Mouse (Mus musculus) intestine, embryonic 15.5 days (tissue): ENCODE measurements around the gene Med26. TPM values are rescaled to one million over a fixed set of nuclear protein-coding genes. Genes with fewer than 3 reads are reported as not detected.

Experiments
- ATAC-seq: fragments of 200-750 bp; cut with Nextera tagmentation; 2 replicates; pipeline ENCODE4 v1.8.0; 2017; ENCODE audit warnings: moderate TSS enrichment, moderate library complexity
- H3K27ac ChIP-seq: fragments of 300-500 bp; sonication (generic); 2 replicates; pipeline ENCODE4 v1.5.1; 2015; ENCODE audit warnings: mild to moderate bottlenecking, inconsistent platforms
- H3K27me3 ChIP-seq: fragments of 300-500 bp; sonication (generic); replicated peaks from 2 replicates; pipeline ENCODE4 v1.6.1; 2015; ENCODE audit warnings: inconsistent platforms
- H3K36me3 ChIP-seq: fragments of 300-500 bp; sonication (generic); 2 replicates; pipeline ENCODE4 v1.6.1; 2015; ENCODE audit warnings: inconsistent platforms
- H3K4me1 ChIP-seq: fragments of 300-500 bp; sonication (generic); replicated peaks from 2 replicates; pipeline ENCODE4 v1.6.1; 2015; ENCODE audit warnings: inconsistent platforms
- H3K4me2 ChIP-seq: fragments of 300-500 bp; sonication (generic); replicated peaks from 2 replicates; pipeline ENCODE4 v1.6.1; 2015; ENCODE audit warnings: mild to moderate bottlenecking, inconsistent platforms
- H3K4me3 ChIP-seq: fragments of 300-500 bp; sonication (generic); replicated peaks from 2 replicates; pipeline ENCODE4 v1.5.1; 2015; ENCODE audit warnings: inconsistent platforms
- H3K9ac ChIP-seq: fragments of 300-500 bp; sonication (generic); 2 replicates; pipeline ENCODE4 v1.6.1; 2015; ENCODE audit warnings: inconsistent platforms
- H3K9me3 ChIP-seq: fragments of 300-500 bp; sonication (generic); 2 replicates; pipeline ENCODE4 v1.6.1; 2016; ENCODE audit warnings: inconsistent platforms
- WGBS: fragments of 180-500 bp; shearing (Covaris S2); methylation state at CpG from one replicate; pipeline ENCODE4 v1.1.7; 2015; 5-methylcytosine and 5-hydroxymethylcytosine counted together
- polyA plus RNA-seq: library from polyadenylated mRNA; unstranded; fragments of >200 nt; fragmentation: Nextera tagmentation; extraction: Ambion mirVana; gene quantifications from 2 replicates; pipeline ENCODE4 v1.2.1, GENCODE M21; 2015

The Med26 gene
- 13.1 and 14.0 TPM in 2 replicates for polyA plus RNA-seq

GRCm38 (mm10) chr8:72547802-72548643 lies at the start of gene Med26:
Gene Med26 (minus strand): TSS chr8:72548270.
- H3K4me2 ChIP-seq: peak within 1 kb of the TSS; percentile 80
- no peaks in the 10 kb centered on the region for H3K27me3 ChIP-seq
- ATAC-seq: peak; percentile 97
- H3K9ac ChIP-seq: peak within 1 kb of the TSS; percentile 97
- under 1% methylated on average over 83 of the region's 92 CpGs for WGBS
- H3K36me3 ChIP-seq: 0 out of 2 replicates have a peak, but pooled peaks cover 4% of the 10 kb centered on the region
- peak within 1 kb of the TSS; percentile 86 for H3K27ac ChIP-seq
- peak within 1 kb of the TSS; percentile 89 for H3K4me3 ChIP-seq
- H3K4me1 ChIP-seq: peaks cover 10% of the 10 kb centered on the region
- H3K9me3 ChIP-seq: no peaks in the 10 kb centered on the region

- no peaks in the 10 kb centered on the region for H3K9me3 ChIP-seq
- no peaks in the 10 kb centered on the region for H3K4me1 ChIP-seq
- no peak overlapping the region for H3K4me3 ChIP-seq
- no peak overlapping the region for H3K9ac ChIP-seq
- 51% methylated on average over 2 of the region's 2 CpGs for WGBS
- no peak overlapping the region for H3K4me2 ChIP-seq
- H3K36me3 ChIP-seq: no peaks in the 10 kb centered on the region
- H3K27me3 ChIP-seq: no peaks in the 10 kb centered on the region
- no peak overlapping the region for H3K27ac ChIP-seq
- no peak for ATAC-seq
These were observed 42.1 kb upstream of the Med26 start for GRCm38 (mm10) chr8:72590198-72590597.

- Histone ChIP-seq H3K27me3 (no peaks in the 10 kb centered on the region), H3K9ac (no peak overlapping the region), H3K9me3 (no peaks in the 10 kb centered on the region), H3K27ac (no peak overlapping the region), H3K4me1 (no peaks in the 10 kb centered on the region), H3K36me3 (no peaks in the 10 kb centered on the region), H3K4me3 (no peak overlapping the region), H3K4me2 (no peak overlapping the region)
- WGBS: 77% methylated on average over 7 of the region's 7 CpGs
- no peak for ATAC-seq
These were observed 41.2 kb upstream of the Med26 start for GRCm38 (mm10) chr8:72589286-72589685.

GRCm38 (mm10) chr8:72588865-72589264 lies 40.8 kb upstream of the Med26 start:
- H3K9ac ChIP-seq: no peak overlapping the region
- 84% methylated on average over 10 of the region's 10 CpGs for WGBS
- no peak overlapping the region for H3K27ac ChIP-seq
- no peak overlapping the region for H3K4me3 ChIP-seq
- H3K4me1 ChIP-seq: no peaks in the 10 kb centered on the region
- no peaks in the 10 kb centered on the region for H3K27me3 ChIP-seq
- ATAC-seq: no peak
- no peaks in the 10 kb centered on the region for H3K9me3 ChIP-seq
- no peaks in the 10 kb centered on the region for H3K36me3 ChIP-seq
- H3K4me2 ChIP-seq: no peak overlapping the region

GRCm38 (mm10) chr8:72587806-72588205 lies 39.7 kb upstream of the Med26 start:
- WGBS: 71% methylated on average over 6 of the region's 6 CpGs
- H3K4me1 ChIP-seq: no peaks in the 10 kb centered on the region
- H3K9me3 ChIP-seq: no peaks in the 10 kb centered on the region
- H3K9ac ChIP-seq: no peak overlapping the region
- ATAC-seq: no peak
- H3K36me3 ChIP-seq: no peaks in the 10 kb centered on the region
- no peak overlapping the region for H3K27ac ChIP-seq
- H3K27me3 ChIP-seq: no peaks in the 10 kb centered on the region
- no peak overlapping the region for H3K4me3 ChIP-seq
- H3K4me2 ChIP-seq: no peak overlapping the region

- H3K4me3 ChIP-seq: no peak overlapping the region
- WGBS: 74% methylated on average over 6 of the region's 6 CpGs
- H3K4me2 ChIP-seq: no peak overlapping the region
- no peak overlapping the region for H3K9ac ChIP-seq
- H3K4me1 ChIP-seq: no peaks in the 10 kb centered on the region
- no peaks in the 10 kb centered on the region for H3K9me3 ChIP-seq
- no peaks in the 10 kb centered on the region for H3K27me3 ChIP-seq
- no peaks in the 10 kb centered on the region for H3K36me3 ChIP-seq
- no peak for ATAC-seq
- no peak overlapping the region for H3K27ac ChIP-seq
These were observed 36.3 kb upstream of the Med26 start for GRCm38 (mm10) chr8:72584390-72584789.

- Histone ChIP-seq H3K27ac (no peak overlapping the region), H3K9me3 (no peaks in the 10 kb centered on the region), H3K4me3 (no peak overlapping the region), H3K9ac (no peak overlapping the region), H3K36me3 (no peaks in the 10 kb centered on the region), H3K4me1 (no peaks in the 10 kb centered on the region), H3K4me2 (no peak overlapping the region), H3K27me3 (no peaks in the 10 kb centered on the region)
- WGBS: 70% methylated on average over 7 of the region's 7 CpGs
- ATAC-seq: no peak
These were observed 35.1 kb upstream of the Med26 start for GRCm38 (mm10) chr8:72583056-72583771.

GRCm38 (mm10) chr8:72579374-72579773 lies 31.3 kb upstream of the Med26 start:
- H3K4me1 ChIP-seq: no peaks in the 10 kb centered on the region
- no peak overlapping the region for H3K4me3 ChIP-seq
- WGBS: 68% methylated on average over 9 of the region's 9 CpGs
- H3K4me2 ChIP-seq: no peak overlapping the region
- H3K27ac ChIP-seq: no peak overlapping the region
- no peak for ATAC-seq
- no peaks in the 10 kb centered on the region for H3K27me3 ChIP-seq
- no peaks in the 10 kb centered on the region for H3K36me3 ChIP-seq
- no peaks in the 10 kb centered on the region for H3K9me3 ChIP-seq
- H3K9ac ChIP-seq: no peak overlapping the region

GRCm38 (mm10) chr8:72577941-72578340 lies 29.9 kb upstream of the Med26 start:
- 64% methylated on average over 1 of the region's 1 CpGs for WGBS
- ATAC-seq: no peak
- H3K9ac ChIP-seq: no peak overlapping the region
- H3K4me3 ChIP-seq: no peak overlapping the region
- H3K4me1 ChIP-seq: no peaks in the 10 kb centered on the region
- no peaks in the 10 kb centered on the region for H3K36me3 ChIP-seq
- no peak overlapping the region for H3K27ac ChIP-seq
- H3K27me3 ChIP-seq: no peaks in the 10 kb centered on the region
- no peak overlapping the region for H3K4me2 ChIP-seq
- H3K9me3 ChIP-seq: no peaks in the 10 kb centered on the region

- 76% methylated on average over 3 of the region's 3 CpGs for WGBS
- Histone ChIP-seq H3K9me3 (no peaks in the 10 kb centered on the region), H3K4me2 (no peak overlapping the region), H3K4me3 (no peak overlapping the region), H3K27ac (no peak overlapping the region), H3K4me1 (0 out of 2 replicates have a peak, but pooled peaks cover 4% of the 10 kb centered on the region), H3K9ac (no peak overlapping the region), H3K36me3 (no peaks in the 10 kb centered on the region), H3K27me3 (no peaks in the 10 kb centered on the region)
- ATAC-seq: no peak
These were observed 29.2 kb upstream of the Med26 start for GRCm38 (mm10) chr8:72577266-72577665.

- H3K27ac ChIP-seq: no peak overlapping the region
- H3K36me3 ChIP-seq: no peaks in the 10 kb centered on the region
- ATAC-seq: no peak
- H3K4me2 ChIP-seq: no peak overlapping the region
- 95% methylated on average over 6 of the region's 6 CpGs for WGBS
- no peaks in the 10 kb centered on the region for H3K27me3 ChIP-seq
- no peak overlapping the region for H3K9ac ChIP-seq
- H3K4me3 ChIP-seq: no peak overlapping the region
- no peaks in the 10 kb centered on the region for H3K9me3 ChIP-seq
- 0 out of 2 replicates have a peak, but pooled peaks cover 4% of the 10 kb centered on the region for H3K4me1 ChIP-seq
These were observed 27.8 kb upstream of the Med26 start for GRCm38 (mm10) chr8:72575915-72576314.

GRCm38 (mm10) chr8:72573450-72573849 lies 25.4 kb upstream of the Med26 start:
- ATAC-seq: no peak
- 84% methylated on average over 6 of the region's 6 CpGs for WGBS
- no peak overlapping the region for H3K4me3 ChIP-seq

More at GRCm38 (mm10) chr8:72573450-72573849, 25.4 kb upstream of the Med26 start:
- H3K36me3 ChIP-seq: 0 out of 2 replicates have a peak, but pooled peaks cover 6% of the 10 kb centered on the region
- H3K4me1 ChIP-seq: peaks cover 14% of the 10 kb centered on the region
- H3K27me3 ChIP-seq: no peaks in the 10 kb centered on the region
- H3K9me3 ChIP-seq: no peaks in the 10 kb centered on the region
- H3K4me2 ChIP-seq: no peak overlapping the region
- no peak overlapping the region for H3K27ac ChIP-seq
- H3K9ac ChIP-seq: no peak overlapping the region
